Mouse (Mus musculus): ENCODE measurements around the gene Olfr49. TPM values are rescaled to one million over a fixed set of nuclear protein-coding genes. Genes with fewer than 3 reads are reported as not detected.

Gene Olfr49
- polyA plus RNA-seq, 1 experiment from 2014 or later = 0.02 TPM

- H3K4me1 ChIP-seq (replicated peaks; ENCODE audit: control insufficient read depth, insufficient read depth) = no peaks in the 10 kb centered on the region
- DNase-seq (ENCODE audit: low spot score) = peak; percentile 88
- no peak overlapping the region for H3K4me3 ChIP-seq (ENCODE audit: low read depth, low read length)
- no peak overlapping the region for H3K27ac ChIP-seq (replicated peaks)
- no peak overlapping the region for H3K4me2 ChIP-seq (replicated peaks; ENCODE audit: low read depth)
- 19% methylated on average over 7 of the region's 7 CpGs for WGBS
- no peaks in the 10 kb centered on the region for H3K27me3 ChIP-seq (ENCODE audit: control insufficient read depth, insufficient read depth, low read length)
- H3K36me3 ChIP-seq (ENCODE audit: control insufficient read depth, insufficient read depth, low read length) = peaks cover 16% of the 10 kb centered on the region
- H3K9ac ChIP-seq (ENCODE audit: low read length) = no peak overlapping the region
- peak; percentile 81 for ATAC-seq (ENCODE audit: low FRiP score, low TSS enrichment)
- TF ChIP-seq CTCF (IDR thresholded peaks at IDR 0.05; ENCODE audit: low read depth) (peak; percentile 96), EP300 (optimal IDR thresholded peaks at IDR 0.05) (no peak)
- no peaks in the 10 kb centered on the region for H3K9me3 ChIP-seq (ENCODE audit: control insufficient read depth, low read length)
These were observed 45.6 kb downstream of the Olfr49 start for GRCm38 (mm10) chr14:54239002-54239736.

GRCm38 (mm10) chr14:54236881-54237280 lies 47.9 kb downstream of the Olfr49 start:
- DNase-seq (ENCODE audit: low spot score) (no peak), ATAC-seq (ENCODE audit: low FRiP score, low TSS enrichment) (no peak)
- Histone ChIP-seq H3K4me3 (ENCODE audit: low read depth, low read length) (no peak overlapping the region), H3K9me3 (ENCODE audit: control insufficient read depth, low read length) (no peaks in the 10 kb centered on the region), H3K4me1 (replicated peaks; ENCODE audit: control insufficient read depth, insufficient read depth) (no peaks in the 10 kb centered on the region), H3K27me3 (ENCODE audit: control insufficient read depth, insufficient read depth, low read length) (no peaks in the 10 kb centered on the region), H3K27ac (replicated peaks) (no peak overlapping the region), H3K4me2 (replicated peaks; ENCODE audit: low read depth) (no peak overlapping the region), H3K9ac (ENCODE audit: low read length) (no peak overlapping the region), H3K36me3 (ENCODE audit: control insufficient read depth, insufficient read depth, low read length) (peaks cover 10% of the 10 kb centered on the region)
- WGBS = 90% methylated on average over 5 of the region's 5 CpGs
- TF ChIP-seq CTCF (IDR thresholded peaks at IDR 0.05; ENCODE audit: low read depth) (no peak), EP300 (optimal IDR thresholded peaks at IDR 0.05) (no peak)

GRCm38 (mm10) chr14:54235825-54236540 lies 48.8 kb downstream of the Olfr49 start:
- no peaks in the 10 kb centered on the region for H3K9me3 ChIP-seq (ENCODE audit: control insufficient read depth, low read length)
- DNase-seq (ENCODE audit: low spot score) (no peak), ATAC-seq (ENCODE audit: low FRiP score, low TSS enrichment) (no peak)
- TF ChIP-seq CTCF (IDR thresholded peaks at IDR 0.05; ENCODE audit: low read depth) (no peak), EP300 (optimal IDR thresholded peaks at IDR 0.05) (no peak)
- no peak overlapping the region for H3K9ac ChIP-seq (ENCODE audit: low read length)
- H3K4me2 ChIP-seq (replicated peaks; ENCODE audit: low read depth) = no peak overlapping the region
- 81% methylated on average over 5 of the region's 5 CpGs for WGBS
- H3K4me3 ChIP-seq (ENCODE audit: low read depth, low read length) = no peak overlapping the region
- no peaks in the 10 kb centered on the region for H3K27me3 ChIP-seq (ENCODE audit: control insufficient read depth, insufficient read depth, low read length)
- H3K4me1 ChIP-seq (replicated peaks; ENCODE audit: control insufficient read depth, insufficient read depth) = no peaks in the 10 kb centered on the region
- no peak overlapping the region for H3K27ac ChIP-seq (replicated peaks)
- H3K36me3 ChIP-seq (ENCODE audit: control insufficient read depth, insufficient read depth, low read length) = peaks cover 4% of the 10 kb centered on the region; the same call in 1 of the 2 replicates

- Histone ChIP-seq H3K36me3 (ENCODE audit: control insufficient read depth, insufficient read depth, low read length) (peaks cover 4% of the 10 kb centered on the region; the same call in 1 of the 2 replicates), H3K4me1 (replicated peaks; ENCODE audit: control insufficient read depth, insufficient read depth) (no peaks in the 10 kb centered on the region), H3K4me2 (replicated peaks; ENCODE audit: low read depth) (no peak overlapping the region), H3K9me3 (ENCODE audit: control insufficient read depth, low read length) (no peaks in the 10 kb centered on the region), H3K27me3 (ENCODE audit: control insufficient read depth, insufficient read depth, low read length) (no peaks in the 10 kb centered on the region), H3K27ac (replicated peaks) (peak overlapping the region; percentile 77), H3K9ac (ENCODE audit: low read length) (no peak overlapping the region), H3K4me3 (ENCODE audit: low read depth, low read length) (no peak overlapping the region)
- WGBS = 73% methylated on average over 20 of the region's 20 CpGs
- DNase-seq (ENCODE audit: low spot score) (no peak), ATAC-seq (ENCODE audit: low FRiP score, low TSS enrichment) (no peak)
- TF ChIP-seq CTCF (IDR thresholded peaks at IDR 0.05; ENCODE audit: low read depth) (no peak), EP300 (optimal IDR thresholded peaks at IDR 0.05) (no peak)
These were observed 50.3 kb downstream of the Olfr49 start for GRCm38 (mm10) chr14:54234231-54235040.

- peak overlapping the region; percentile 77 for H3K27ac ChIP-seq (replicated peaks)
- H3K4me1 ChIP-seq (replicated peaks; ENCODE audit: control insufficient read depth, insufficient read depth) = no peaks in the 10 kb centered on the region
- TF ChIP-seq CTCF (IDR thresholded peaks at IDR 0.05; ENCODE audit: low read depth) (no peak), EP300 (optimal IDR thresholded peaks at IDR 0.05) (no peak)
- H3K9ac ChIP-seq (ENCODE audit: low read length) = no peak overlapping the region
- no peak for ATAC-seq (ENCODE audit: low FRiP score, low TSS enrichment)
- H3K36me3 ChIP-seq (ENCODE audit: control insufficient read depth, insufficient read depth, low read length) = peaks cover 4% of the 10 kb centered on the region; the same call in 1 of the 2 replicates
- no peaks in the 10 kb centered on the region for H3K9me3 ChIP-seq (ENCODE audit: control insufficient read depth, low read length)
- peak overlapping the region; percentile 25; the same call in 1 of the 2 replicates for H3K4me2 ChIP-seq (replicated peaks; ENCODE audit: low read depth)
- H3K27me3 ChIP-seq (ENCODE audit: control insufficient read depth, insufficient read depth, low read length) = no peaks in the 10 kb centered on the region
- H3K4me3 ChIP-seq (ENCODE audit: low read depth, low read length) = no peak overlapping the region
- no peak for DNase-seq (ENCODE audit: low spot score)
- 51% methylated on average over 16 of the region's 16 CpGs for WGBS
These were observed 51.1 kb downstream of the Olfr49 start for GRCm38 (mm10) chr14:54233559-54234143.

Data from stomach, postnatal 0 days (tissue).